Mouse (Mus musculus) cerebellum, adult 2 months (tissue): ENCODE measurements around the gene Nrg3. TPM values are rescaled to one million over a fixed set of nuclear protein-coding genes. Genes with fewer than 3 reads are reported as not detected.

Experiments used
- DNase-seq, 2 experiments: peaks; one replicate each; pipeline ENCODE4 v3.0.0; 2021
- H3K27ac ChIP-seq: fragments of 200-500 bp; 2 replicates; pipeline ENCODE4 v1.5.1; 2012; ENCODE audit warnings: low read length, control low read depth, inconsistent platforms; ENCODE audit not compliant: insufficient read depth
- H3K27me3 ChIP-seq: fragments of 200-500 bp; 2 replicates; pipeline ENCODE4 v1.6.1; 2012; ENCODE audit warnings: inconsistent platforms, mild to moderate bottlenecking, low read length, moderate library complexity; ENCODE audit not compliant: control insufficient read depth, insufficient read depth
- H3K4me1 ChIP-seq: fragments of 200-500 bp; 2 replicates; pipeline ENCODE4 v1.6.1; 2011; ENCODE audit warnings: low read length; ENCODE audit not compliant: control insufficient read depth, insufficient read depth
- H3K4me3 ChIP-seq: fragments of 200-500 bp; replicated peaks from 2 replicates; pipeline ENCODE3; 2011; ENCODE audit warnings: mild to moderate bottlenecking, low read depth, low read length, control low read depth; ENCODE audit not compliant: insufficient read depth
- CTCF ChIP-seq: fragments of 200-500 bp; IDR thresholded peaks from 2 replicates; pipeline ENCODE4 v1.5.1; 2011; ENCODE audit warnings: low read depth, mild to moderate bottlenecking, control low read depth, low read length, moderate library complexity, borderline replicate concordance; ENCODE audit not compliant: insufficient read depth
- POLR2A ChIP-seq: fragments of 200-500 bp; IDR thresholded peaks from 2 replicates; pipeline ENCODE4 v1.6.1; 2011; ENCODE audit warnings: low read length, control low read depth, borderline replicate concordance; ENCODE audit not compliant: insufficient read depth
- WGBS: fragments of 180-500 bp; shearing (Covaris S2); methylation state at CpG from one replicate; pipeline ENCODE4 v1.1.7; 2018; 5-methylcytosine and 5-hydroxymethylcytosine counted together
- polyA plus RNA-seq: library from polyadenylated mRNA; depleted of rRNA; stranded (reverse); fragments of >200 nt; gene quantifications from 2 replicates; pipeline ENCODE4 v1.2.3, GENCODE M21; 2012; rRNA removed

Gene Nrg3
- polyA plus RNA-seq = 12.7 and 14.6 TPM in 2 replicates

DNA sequence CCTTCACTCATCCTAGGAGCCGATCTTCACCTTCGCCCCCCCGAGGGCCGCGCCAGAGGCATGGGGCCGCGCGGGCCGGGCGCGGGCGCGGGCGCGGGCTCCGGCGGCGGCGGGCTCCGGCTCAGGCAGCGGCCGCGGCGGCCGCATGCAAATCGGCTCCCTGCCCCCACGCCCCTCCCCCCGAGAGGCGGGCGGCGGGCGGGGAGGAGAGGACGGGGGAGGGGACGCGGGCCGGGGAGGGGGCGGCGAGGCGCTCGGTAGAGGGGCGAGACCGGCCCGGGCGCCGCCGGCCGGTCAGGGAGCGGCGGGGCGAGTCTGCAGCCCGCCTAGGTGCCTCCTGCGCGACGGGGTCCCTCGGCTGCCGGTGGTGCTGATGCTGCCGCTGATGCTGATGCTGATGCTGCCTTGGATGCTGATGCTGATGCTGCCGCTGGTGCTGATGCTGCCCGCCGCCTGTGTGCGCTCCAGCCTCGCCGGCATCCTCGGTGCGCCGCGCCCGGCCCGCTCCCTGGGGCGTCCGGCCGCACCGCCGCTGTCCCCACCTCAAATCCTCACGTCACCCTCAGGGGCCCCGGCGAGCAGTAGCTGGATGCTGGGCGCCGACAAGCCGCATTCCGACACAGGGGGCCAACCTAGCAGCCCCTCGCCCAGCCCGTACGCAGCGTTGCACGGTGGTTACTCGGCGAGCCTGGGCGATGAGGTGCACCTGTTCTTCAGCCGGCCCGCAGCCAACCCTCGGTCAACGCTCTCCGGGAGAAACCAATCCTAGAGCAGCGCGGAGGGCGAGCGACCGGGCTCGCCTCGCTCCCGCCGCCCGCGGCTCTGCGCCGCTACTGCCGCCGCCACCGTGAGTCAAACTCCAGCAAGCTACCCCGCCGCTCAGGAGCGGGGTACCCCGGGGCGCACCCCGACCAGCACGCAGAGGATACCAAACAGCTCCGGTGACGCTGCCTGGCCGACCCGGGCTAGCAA is at the start of gene Nrg3:
Gene Nrg3 (minus strand): TSS at position 299 of the 972 bp plus-strand sequence.
- under 1% methylated on average over 116 of the region's 121 CpGs for WGBS
- no peaks in the 10 kb centered on the region for H3K4me1 ChIP-seq
- peak; percentile 40 for TF ChIP-seq POLR2A
- TF ChIP-seq CTCF = no peak
- H3K27ac ChIP-seq = peak within 1 kb of the TSS; percentile 25
- DNase-seq = peak; percentile 85
- H3K4me3 ChIP-seq = peak within 1 kb of the TSS; percentile 70
- no peaks in the 10 kb centered on the region for H3K27me3 ChIP-seq

DNA sequence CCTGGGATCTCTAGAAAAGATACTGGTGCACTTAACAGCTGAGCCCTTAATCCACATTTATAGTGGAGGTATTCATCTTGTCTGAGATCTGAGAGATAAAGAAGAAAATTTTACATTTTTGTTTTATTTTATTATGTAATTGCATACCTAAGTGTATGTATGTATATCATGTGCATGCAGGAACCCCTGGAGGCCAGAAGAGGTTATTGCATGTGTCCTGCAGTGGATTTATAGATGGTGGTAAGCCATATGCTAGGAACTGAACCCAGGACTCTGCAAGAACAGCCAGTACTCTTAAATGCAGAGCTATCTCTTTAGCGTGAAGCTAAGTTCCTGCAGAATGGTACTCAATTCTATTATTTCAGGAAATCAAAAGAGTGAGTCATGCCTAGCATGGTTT is 36.1 kb upstream of the Nrg3 start:
- peak; percentile 11 to 17 for DNase-seq

DNA sequence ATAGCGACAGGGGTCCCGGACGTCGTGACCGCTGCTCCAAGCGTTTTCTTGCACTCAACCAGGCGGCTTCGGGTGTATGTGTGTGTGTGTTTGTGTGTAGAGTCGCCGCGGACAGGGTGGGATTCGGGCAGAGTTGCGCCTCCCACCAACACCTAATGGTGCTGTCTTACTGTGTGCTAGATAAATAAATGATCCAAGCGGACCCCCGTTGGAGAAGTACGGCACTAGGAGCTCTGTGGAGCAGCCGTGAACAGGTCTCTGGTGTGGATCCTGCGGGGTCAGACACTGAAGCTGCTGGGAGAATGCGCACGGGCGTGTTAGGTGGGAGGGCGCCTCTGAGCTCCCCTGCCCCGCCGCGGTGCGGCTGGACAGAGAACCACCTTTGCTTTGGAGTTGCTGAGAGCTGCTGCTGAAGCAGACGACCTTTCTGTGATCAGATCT is 903 bp upstream of the Nrg3 start:
- under 1% methylated on average over 27 of the region's 27 CpGs for WGBS
- H3K27me3 ChIP-seq = no peaks in the 10 kb centered on the region
- peak overlapping the region; percentile 25 for H3K27ac ChIP-seq
- TF ChIP-seq POLR2A = no peak
- TF ChIP-seq CTCF = no peak; the same call in 1 of the 2 replicates
- DNase-seq = peak; percentile 71 to 73
- H3K4me3 ChIP-seq = peak overlapping the region; percentile 70
- no peaks in the 10 kb centered on the region for H3K4me1 ChIP-seq

More for the DNA sequence above, 36.1 kb upstream of the Nrg3 start:
- Histone ChIP-seq H3K27ac (no peak overlapping the region), H3K27me3 (no peaks in the 10 kb centered on the region), H3K4me1 (no peaks in the 10 kb centered on the region), H3K4me3 (no peak overlapping the region)
- TF ChIP-seq CTCF (no peak; the same call in 1 of the 2 replicates), POLR2A (no peak)
- WGBS = 98% methylated on average over 1 of the region's 1 CpGs

GRCm38 (mm10) chr14:39472146-39472751 is 639 bp downstream of the Nrg3 start:
- DNase-seq = peak; percentile 32 to 50
- no peak for TF ChIP-seq POLR2A
- no peak for TF ChIP-seq CTCF
- H3K4me3 ChIP-seq = peak overlapping the region; percentile 70
- H3K4me1 ChIP-seq = no peaks in the 10 kb centered on the region
- no peaks in the 10 kb centered on the region; the same call in 1 of the 2 replicates for H3K27me3 ChIP-seq
- H3K27ac ChIP-seq = no peak overlapping the region
- WGBS = under 1% methylated on average over 54 of the region's 56 CpGs

DNA sequence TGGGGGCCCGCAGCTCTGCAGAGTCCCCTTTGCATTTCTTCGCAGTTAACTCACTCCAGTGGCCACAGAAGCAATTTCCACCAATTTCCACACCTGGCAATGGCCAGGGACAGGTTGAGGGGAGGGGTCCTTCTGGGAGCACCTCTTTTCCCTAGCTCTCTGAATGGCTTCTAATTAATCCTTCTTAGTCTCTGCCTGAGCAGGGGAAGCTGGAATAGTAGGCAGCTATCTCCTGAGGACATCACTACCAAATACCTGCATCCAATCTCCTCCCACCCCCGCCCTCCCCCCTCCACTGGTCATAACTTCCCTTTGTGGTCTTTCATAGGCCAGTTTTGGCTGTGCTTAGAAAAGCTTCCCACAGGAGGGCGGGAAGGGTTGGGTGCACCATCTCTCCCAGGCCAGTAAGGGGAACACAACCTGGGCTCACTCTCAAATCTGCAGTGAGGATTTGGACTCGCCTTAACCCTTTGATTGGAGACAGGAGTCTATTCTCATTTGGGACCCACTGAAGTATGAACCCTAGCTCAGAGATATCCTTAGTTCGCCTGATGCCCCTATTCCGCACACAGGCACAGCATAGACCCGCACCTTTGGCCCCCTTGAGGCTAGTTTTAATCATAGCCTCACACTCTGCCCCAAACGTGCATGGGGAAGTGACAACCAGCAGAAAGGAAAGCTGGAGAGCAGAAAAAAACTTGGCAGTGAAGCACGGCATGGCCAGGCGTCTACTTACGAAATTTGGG is 1.5 kb downstream of the Nrg3 start:
- DNase-seq = peak in 1 of 2 experiments; percentile 44
- no peak for TF ChIP-seq POLR2A
- TF ChIP-seq CTCF = peak; percentile 27
- Histone ChIP-seq H3K27me3 (no peaks in the 10 kb centered on the region; the same call in 1 of the 2 replicates), H3K27ac (no peak overlapping the region), H3K4me1 (no peaks in the 10 kb centered on the region), H3K4me3 (peak overlapping the region; percentile 70)
- WGBS = 12% methylated on average over 12 of the region's 12 CpGs

- Histone ChIP-seq H3K27me3 (no peaks in the 10 kb centered on the region), H3K4me3 (no peak overlapping the region), H3K4me1 (no peaks in the 10 kb centered on the region), H3K27ac (no peak overlapping the region)
- 98% methylated on average over 1 of the region's 1 CpGs for WGBS
- DNase-seq = no peak
- TF ChIP-seq CTCF (no peak), POLR2A (no peak)
These were observed 27.4 kb downstream of the Nrg3 start for GRCm38 (mm10) chr14:39445501-39445900.

GRCm38 (mm10) chr14:39428503-39428902 is 44.4 kb downstream of the Nrg3 start:
- no peaks in the 10 kb centered on the region for H3K27me3 ChIP-seq
- no peak overlapping the region for H3K27ac ChIP-seq
- no peaks in the 10 kb centered on the region for H3K4me1 ChIP-seq
- H3K4me3 ChIP-seq = no peak overlapping the region
- 96% methylated on average over 5 of the region's 5 CpGs for WGBS
- no peak for DNase-seq
- TF ChIP-seq POLR2A (no peak), CTCF (no peak)
